Mouse (Mus musculus) thymus, adult 2 months (tissue): ENCODE data around the gene Nat8f6.

ENCODE experiments used
- CTCF ChIP-seq: fragments of 200-500 bp; IDR thresholded peaks from 2 replicates; pipeline ENCODE4 v1.5.1; 2012; ENCODE audit warnings: mild to moderate bottlenecking, control low read depth, low read length, moderate library complexity, borderline replicate concordance; ENCODE audit not compliant: control insufficient read depth, poor library complexity, insufficient read depth; ENCODE audit errors: extremely low read depth
- POLR2A ChIP-seq: fragments of 200-500 bp; IDR thresholded peaks from 2 replicates; pipeline ENCODE4 v1.6.1; 2012; ENCODE audit warnings: mild to moderate bottlenecking, low read length, control low read depth, moderate library complexity; ENCODE audit not compliant: control insufficient read depth, poor library complexity, insufficient read depth; ENCODE audit errors: extremely low read depth

- no peak for TF ChIP-seq CTCF
- no peak for TF ChIP-seq POLR2A
Measured at GRCm38 (mm10) chr6:85848140-85848539, 27.4 kb upstream of the Nat8f6 start.
